Mouse (Mus musculus) olfactory bulb, adult 2 months (tissue): Measurements from ENCODE around the gene Gpm6a. TPM values are rescaled to one million over a fixed set of nuclear protein-coding genes. Genes with fewer than 3 reads are reported as not detected.

Experiments used
- H3K27ac ChIP-seq: fragments of 200-500 bp; 2 replicates; pipeline ENCODE4 v1.5.1; 2012; ENCODE audit warnings: low read depth, low read length; ENCODE audit not compliant: insufficient read depth
- H3K4me1 ChIP-seq: fragments of 200-500 bp; 2 replicates; pipeline ENCODE4 v1.6.1; 2012; ENCODE audit warnings: low read length; ENCODE audit not compliant: control insufficient read depth, insufficient read depth
- H3K4me3 ChIP-seq: fragments of 200-500 bp; 2 replicates; pipeline ENCODE4 v1.5.1; 2012; ENCODE audit warnings: mild to moderate bottlenecking, low read depth, low read length, moderate library complexity; ENCODE audit not compliant: insufficient read depth
- CTCF ChIP-seq: fragments of 200-500 bp; IDR thresholded peaks from 2 replicates; pipeline ENCODE4 v1.5.1; 2012; ENCODE audit warnings: low read depth, mild to moderate bottlenecking, low read length, moderate library complexity; ENCODE audit not compliant: insufficient read depth
- POLR2A ChIP-seq: fragments of 200-500 bp; IDR thresholded peaks from 2 replicates; pipeline ENCODE4 v1.6.1; 2012; ENCODE audit warnings: mild to moderate bottlenecking, low read depth, low read length, moderate library complexity; ENCODE audit not compliant: insufficient read depth
- WGBS: fragments of 180-500 bp; shearing (Covaris S2); methylation state at CpG from one replicate; pipeline ENCODE4 v1.1.7; 2018; 5-methylcytosine and 5-hydroxymethylcytosine counted together
- polyA plus RNA-seq: library from polyadenylated mRNA; stranded (reverse); fragments of >200 nt; gene quantifications from 2 replicates; pipeline ENCODE4 v1.2.4, GENCODE M21; 2012; ENCODE audit warnings: low replicate concordance; ENCODE audit not compliant: missing spikeins, insufficient read depth, insufficient read length

The Gpm6a gene
- polyA plus RNA-seq = 126 and 572 TPM in 2 replicates

DNA sequence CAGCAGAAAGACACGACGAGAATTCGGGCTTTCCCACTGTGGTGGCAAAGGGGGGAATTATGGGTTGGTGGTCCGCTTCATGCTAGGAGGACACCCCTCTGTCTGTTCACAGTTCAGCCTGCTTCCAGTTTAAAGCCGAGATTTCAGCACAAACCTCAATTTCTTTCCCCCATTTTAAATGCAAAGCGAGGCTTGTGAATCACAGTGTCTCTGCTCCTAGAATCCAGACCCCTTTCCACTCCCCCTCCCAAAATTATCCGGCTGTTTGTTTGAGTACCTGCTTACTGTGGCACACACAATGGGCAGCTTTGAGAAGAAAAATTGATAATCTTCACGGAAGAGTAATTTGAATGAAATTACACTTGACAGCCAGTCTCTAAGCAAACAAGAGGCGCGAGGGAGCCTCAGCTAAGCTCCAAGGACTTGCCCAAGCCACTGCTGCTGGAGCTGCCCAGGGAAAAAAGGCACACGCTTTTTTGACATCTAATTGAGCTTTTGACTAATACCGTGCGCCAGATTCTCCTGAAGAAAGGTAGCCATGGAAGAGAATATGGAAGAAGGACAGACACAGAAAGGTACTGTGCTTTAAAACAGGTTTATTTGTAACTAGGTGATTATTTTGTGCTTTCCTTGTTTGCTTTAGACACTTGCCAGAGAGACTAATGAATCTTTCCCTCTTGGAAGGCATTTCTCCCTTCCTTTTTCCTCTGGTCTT is at the start of gene Gpm6a:
Gene Gpm6a (plus strand): TSS at position 103 of the 715 bp plus-strand sequence.
- no peak for TF ChIP-seq POLR2A
- TF ChIP-seq CTCF = no peak
- H3K27ac ChIP-seq = peak within 1 kb of the TSS; percentile 91
- WGBS = 7% methylated on average over 13 of the region's 13 CpGs
- no peaks in the 10 kb centered on the region for H3K4me1 ChIP-seq
- peak within 1 kb of the TSS; percentile 52 for H3K4me3 ChIP-seq

- 83% methylated on average over 2 of the region's 2 CpGs for WGBS
- H3K27ac ChIP-seq = no peak overlapping the region
- no peak overlapping the region for H3K4me3 ChIP-seq
- no peak for TF ChIP-seq CTCF
- TF ChIP-seq POLR2A = no peak
- H3K4me1 ChIP-seq = no peaks in the 10 kb centered on the region
Measured at GRCm38 (mm10) chr8:54912891-54913290, 41.8 kb upstream of the Gpm6a start.

DNA sequence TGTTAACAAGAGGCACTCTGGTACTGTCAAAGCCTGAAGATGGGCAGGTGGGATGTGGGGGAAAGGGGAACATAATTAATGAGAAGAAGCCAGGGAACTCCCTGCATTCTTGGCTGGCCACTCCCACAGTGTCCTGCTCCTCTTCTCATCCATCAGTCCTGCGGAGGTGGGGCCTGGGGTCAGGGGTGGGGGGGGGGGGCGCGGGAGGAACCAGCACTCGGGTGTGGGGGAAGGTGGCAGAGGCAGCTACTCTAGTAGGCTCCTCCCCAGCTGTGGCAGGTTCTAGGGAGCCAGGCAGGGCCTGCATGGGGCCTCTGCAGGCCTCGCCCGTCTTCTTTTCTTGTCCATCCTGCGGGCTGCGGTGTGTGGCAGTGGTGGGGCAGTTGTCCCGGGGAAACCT is 36.9 kb upstream of the Gpm6a start:
- Histone ChIP-seq H3K27ac (no peak overlapping the region), H3K4me3 (no peak overlapping the region), H3K4me1 (no peaks in the 10 kb centered on the region)
- WGBS = 84% methylated on average over 7 of the region's 9 CpGs
- TF ChIP-seq CTCF = no peak
- no peak for TF ChIP-seq POLR2A

DNA sequence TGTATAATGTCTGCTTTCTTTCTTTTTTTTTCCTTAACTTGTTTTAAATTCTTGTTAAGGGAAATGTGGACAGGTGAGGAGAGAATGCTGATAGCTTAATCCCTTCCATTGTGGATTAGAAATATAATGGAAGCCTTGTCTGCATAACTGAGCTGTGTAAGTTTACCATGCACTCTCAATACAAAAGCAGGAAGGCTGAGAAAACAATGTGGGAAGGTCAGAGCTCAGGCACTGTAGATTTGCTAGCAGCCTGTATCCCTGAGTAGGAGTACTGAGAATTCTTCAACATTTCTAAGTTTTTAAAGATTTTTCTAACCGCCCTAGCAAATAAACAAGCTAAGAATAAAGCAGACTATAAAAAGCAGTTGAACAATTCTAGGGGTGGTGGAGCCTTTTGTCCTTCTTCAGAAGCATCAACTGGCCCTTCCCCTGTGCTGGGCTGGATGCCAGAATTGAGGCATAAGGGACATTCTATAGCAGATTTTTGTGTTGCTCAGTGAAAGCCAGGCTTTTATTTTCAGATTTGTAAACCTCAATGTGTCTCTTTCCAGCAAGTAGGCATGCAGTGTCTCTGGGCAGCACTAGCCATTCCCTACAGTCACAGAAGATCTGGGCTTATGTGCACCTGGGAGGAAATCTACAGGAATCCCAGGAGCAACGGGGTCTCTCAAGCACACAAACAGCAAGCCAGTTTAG is 32.3 kb upstream of the Gpm6a start:
- Histone ChIP-seq H3K27ac (peak overlapping the region; percentile 79; the same call in 1 of the 2 replicates), H3K4me1 (no peaks in the 10 kb centered on the region), H3K4me3 (no peak overlapping the region)
- WGBS = 18% methylated on average over 2 of the region's 2 CpGs
- TF ChIP-seq CTCF (no peak), POLR2A (no peak)

GRCm38 (mm10) chr8:54924936-54925335 is 29.7 kb upstream of the Gpm6a start:
- WGBS = 93% methylated on average over 3 of the region's 3 CpGs
- Histone ChIP-seq H3K27ac (no peak overlapping the region), H3K4me3 (no peak overlapping the region), H3K4me1 (no peaks in the 10 kb centered on the region)
- TF ChIP-seq POLR2A (no peak), CTCF (no peak)

DNA sequence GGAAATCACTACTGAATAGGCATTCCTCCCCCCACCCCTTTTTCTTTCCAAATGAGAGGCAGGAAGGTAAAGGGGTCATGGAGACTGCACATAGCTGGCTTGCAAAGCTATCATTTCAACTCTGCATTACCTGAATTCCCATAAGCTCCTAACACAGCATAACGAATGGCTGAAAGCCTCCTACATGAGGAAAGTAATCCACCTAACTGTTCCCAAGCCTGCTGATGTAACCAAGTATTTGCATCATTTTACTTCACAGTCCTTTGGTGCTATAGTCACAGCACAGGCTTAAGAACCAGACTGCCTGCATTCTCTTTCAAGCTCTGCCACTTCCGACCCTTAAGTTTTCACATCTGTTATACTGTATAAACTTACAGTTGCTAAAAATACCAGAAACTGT is 22.3 kb upstream of the Gpm6a start:
- WGBS = 68% methylated on average over 2 of the region's 2 CpGs
- H3K27ac ChIP-seq = no peak overlapping the region

GRCm38 (mm10) chr8:54953351-54953750 is 1.3 kb upstream of the Gpm6a start:
- Histone ChIP-seq H3K27ac (no peak overlapping the region), H3K4me3 (no peak overlapping the region), H3K4me1 (no peaks in the 10 kb centered on the region)
- TF ChIP-seq POLR2A (no peak), CTCF (no peak)
- WGBS = 51% methylated on average over 2 of the region's 2 CpGs

More for the DNA sequence above, 22.3 kb upstream of the Gpm6a start:
- Histone ChIP-seq H3K4me1 (no peaks in the 10 kb centered on the region), H3K4me3 (no peak overlapping the region)
- no peak for TF ChIP-seq POLR2A
- no peak for TF ChIP-seq CTCF

DNA sequence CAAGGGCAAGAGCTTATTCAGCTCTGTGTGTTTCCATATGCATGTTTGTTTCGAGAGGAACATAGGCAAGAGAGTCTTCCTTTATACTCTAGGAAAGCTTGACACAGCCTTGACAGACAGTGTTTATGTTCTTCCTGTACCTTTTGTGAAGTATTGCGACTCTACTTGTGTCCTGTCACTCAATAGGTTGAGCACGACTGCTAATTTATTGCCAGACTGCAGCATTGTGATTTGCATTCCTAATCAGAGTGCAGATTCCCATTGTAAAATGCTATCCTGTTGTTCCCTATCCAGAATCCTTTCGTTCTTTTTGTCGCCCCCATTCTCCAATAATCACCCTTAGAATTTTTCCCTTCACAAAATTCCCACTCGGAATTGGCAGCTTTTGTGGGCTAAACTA is 613 bp upstream of the Gpm6a start:
- TF ChIP-seq POLR2A (no peak), CTCF (no peak)
- Histone ChIP-seq H3K27ac (peak overlapping the region; percentile 91), H3K4me1 (no peaks in the 10 kb centered on the region), H3K4me3 (no peak overlapping the region)
- WGBS = 13% methylated on average over 6 of the region's 6 CpGs

- no peaks in the 10 kb centered on the region for H3K4me1 ChIP-seq
- WGBS = 7% methylated on average over 3 of the region's 3 CpGs
- H3K27ac ChIP-seq = peak overlapping the region; percentile 89
- no peak for TF ChIP-seq CTCF
- no peak for TF ChIP-seq POLR2A
- no peak overlapping the region; the same call in 1 of the 2 replicates for H3K4me3 ChIP-seq
Measured at GRCm38 (mm10) chr8:54955456-54955800, 785 bp downstream of the Gpm6a start.
